Mouse (Mus musculus): Measurements from ENCODE around the gene Hsd3b2. TPM values are rescaled to one million over a fixed set of nuclear protein-coding genes. Genes with fewer than 3 reads are reported as not detected.

Hsd3b2 gene
- polyA plus RNA-seq, 1 experiment from 2014 or later = not detected

Other genes with a start within 250 kb of the Hsd3b2 start
- not detected in 2 replicates for gene Hsd3b4, start 214.0 kb downstream of the Hsd3b2 start, polyA plus RNA-seq (2015; fragmentation: Nextera tagmentation; extraction: Ambion mirVana)
- gene Gm10681, start 135.7 kb downstream of the Hsd3b2 start, polyA plus RNA-seq (2015; fragmentation: Nextera tagmentation; extraction: Ambion mirVana) = not detected in 2 replicates
- gene Hsd3b5, start 94.3 kb downstream of the Hsd3b2 start, polyA plus RNA-seq (2015; fragmentation: Nextera tagmentation; extraction: Ambion mirVana) = not detected in 2 replicates
- 0.31 and 0.50 TPM in 2 replicates for gene Hsd3b3, start 38.6 kb upstream of the Hsd3b2 start, polyA plus RNA-seq (2015; fragmentation: Nextera tagmentation; extraction: Ambion mirVana)
- 0.37 and 1.1 TPM in 2 replicates for gene Hsd3b6, start 89.9 kb upstream of the Hsd3b2 start, polyA plus RNA-seq (2015; fragmentation: Nextera tagmentation; extraction: Ambion mirVana)
- gene Hsd3b1, start 135.3 kb upstream of the Hsd3b2 start, polyA plus RNA-seq (2015; fragmentation: Nextera tagmentation; extraction: Ambion mirVana) = 0.10 TPM in 1 of 2 replicates, not detected in the other
- gene Hao2, start 168.7 kb upstream of the Hsd3b2 start, polyA plus RNA-seq (2015; fragmentation: Nextera tagmentation; extraction: Ambion mirVana) = 0.20 TPM in 1 of 2 replicates, not detected in the other